Mouse (Mus musculus): ENCODE measurements around the gene Prss27. TPM values are rescaled to one million over a fixed set of nuclear protein-coding genes. Genes with fewer than 3 reads are reported as not detected.
"Not testable (repeated sequence)": the region's sequence is repeated elsewhere in the genome, so short reads cannot be mapped to it uniquely, and the experiment has no call there.

Prss27 gene
- polyA plus RNA-seq, 1 experiment from 2014 or later = 0.48 TPM

DNA sequence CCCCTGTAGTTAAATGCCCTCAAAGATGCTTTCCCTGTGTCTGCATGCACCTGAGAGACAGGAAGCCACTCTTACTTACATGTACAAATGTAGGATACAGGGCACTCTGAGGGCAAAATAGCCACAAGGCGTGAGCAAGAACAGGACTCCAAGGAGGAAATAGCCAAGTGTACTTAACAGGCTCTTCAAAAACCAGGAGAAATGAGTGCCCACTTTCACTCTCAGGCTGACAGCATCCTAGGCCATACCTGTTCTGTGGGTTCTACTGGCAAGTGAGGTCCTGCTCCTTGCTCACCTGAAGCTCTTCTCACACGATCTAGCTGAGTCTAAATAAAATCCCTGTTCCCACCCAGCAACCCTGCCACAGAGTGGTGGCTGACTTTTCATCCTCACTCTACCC is 39.2 kb downstream of the Prss27 start:
- Histone ChIP-seq H3K4me1 (replicated peaks) (peaks cover 6% of the 10 kb centered on the region), H3K4me3 (no peak overlapping the region)
- WGBS = 89% methylated on average over 2 of the region's 2 CpGs

DNA sequence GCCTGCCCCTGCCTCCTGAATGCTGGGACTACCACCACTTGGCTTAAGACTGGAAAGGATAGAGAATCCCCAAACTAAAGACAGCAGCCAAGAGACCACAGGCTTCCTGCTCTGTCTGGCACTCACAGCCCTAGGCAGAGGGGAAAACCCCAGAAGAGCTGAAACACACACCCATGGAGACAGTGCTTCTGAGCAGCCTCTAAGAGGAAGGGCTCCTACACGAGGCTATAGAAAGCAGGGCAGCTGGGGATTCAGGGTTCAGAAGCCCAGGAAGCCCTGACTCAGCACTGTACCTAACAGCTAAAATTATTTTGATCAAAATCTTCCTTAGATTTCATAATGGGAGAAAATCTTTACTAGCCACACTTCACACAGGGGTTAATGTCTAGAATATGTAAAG is 46.6 kb downstream of the Prss27 start:
- Histone ChIP-seq H3K4me2 (no peak overlapping the region), H3K27me3 (no peaks in the 10 kb centered on the region), H3K4me1 (replicated peaks) (no peaks in the 10 kb centered on the region), H3K9ac (no peak overlapping the region), H3K27ac (no peak overlapping the region), H3K9me3 (no peaks in the 10 kb centered on the region), H3K36me3 (peaks cover 50% of the 10 kb centered on the region), H3K4me3 (no peak overlapping the region)
- no peak for ATAC-seq (ENCODE audit: low FRiP score)
- WGBS = 58% methylated on average over 1 of the region's 1 CpGs

More for the DNA sequence above, 39.2 kb downstream of the Prss27 start:
- no peaks in the 10 kb centered on the region for H3K27me3 ChIP-seq
- H3K4me2 ChIP-seq = no peak overlapping the region
- H3K9ac ChIP-seq = 0 out of 2 replicates have a peak overlapping the region, but pooled peaks have one; percentile 20
- no peak for ATAC-seq (ENCODE audit: low FRiP score)
- no peak overlapping the region for H3K27ac ChIP-seq
- H3K9me3 ChIP-seq = no peaks in the 10 kb centered on the region
- peaks cover 44% of the 10 kb centered on the region for H3K36me3 ChIP-seq

- H3K4me3 ChIP-seq; H3K27ac ChIP-seq; H3K9me3 ChIP-seq; H3K4me2 ChIP-seq; H3K4me1 ChIP-seq (replicated peaks); H3K27me3 ChIP-seq; ATAC-seq (ENCODE audit: low FRiP score); H3K9ac ChIP-seq: not testable (repeated sequence)
- peaks cover 51% of the 10 kb centered on the region for H3K36me3 ChIP-seq
- WGBS = 94% methylated on average over 4 of the region's 4 CpGs
These were observed 48.5 kb downstream of the Prss27 start for GRCm38 (mm10) chr17:24086399-24086798.

DNA sequence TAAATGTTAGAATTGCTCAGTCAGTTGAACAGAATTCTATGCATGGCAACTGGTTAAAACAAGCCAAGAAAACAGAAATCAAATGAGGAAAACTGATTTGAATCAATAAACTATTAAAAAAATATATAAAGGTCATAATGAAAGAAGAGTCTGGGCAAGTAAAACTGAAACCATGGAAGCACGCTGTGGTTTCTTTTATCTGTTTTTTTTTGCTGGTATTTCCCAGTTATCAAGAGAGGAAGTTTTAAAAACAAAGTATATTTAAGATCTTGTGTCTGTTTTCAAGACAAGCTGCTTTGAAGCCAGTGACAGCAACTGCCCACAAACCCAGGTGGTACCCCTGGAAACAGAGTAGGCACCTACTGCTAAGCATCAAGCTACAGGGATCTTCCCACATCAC is 52.6 kb downstream of the Prss27 start:
- WGBS = 95% methylated on average over 1 of the region's 1 CpGs
- H3K9ac ChIP-seq = no peak overlapping the region
- H3K9me3 ChIP-seq = no peaks in the 10 kb centered on the region
- no peaks in the 10 kb centered on the region for H3K4me1 ChIP-seq (replicated peaks)
- ATAC-seq (ENCODE audit: low FRiP score) = no peak
- no peaks in the 10 kb centered on the region for H3K27me3 ChIP-seq
- no peak overlapping the region for H3K27ac ChIP-seq
- H3K36me3 ChIP-seq = peaks cover 64% of the 10 kb centered on the region
- H3K4me3 ChIP-seq = no peak overlapping the region
- no peak overlapping the region for H3K4me2 ChIP-seq

Small RNAs within 50 kb of the gene (microRNA-seq; reads per million reads assigned to microRNA genes)
- gene Gm27700 = not detected

Other genes with a start within 250 kb of the Prss27 start
- gene Srrm2, start 247.6 kb upstream of the Prss27 start, polyA plus RNA-seq (2015; fragmentation: Nextera tagmentation; extraction: Ambion mirVana) = 583 TPM in 2 replicates
- 1,330 and 1,360 TPM in 2 replicates for gene Elob, start 209.0 kb upstream of the Prss27 start, polyA plus RNA-seq (2015; fragmentation: Nextera tagmentation; extraction: Ambion mirVana)
- gene Prss33, start 202.1 kb upstream of the Prss27 start, polyA plus RNA-seq (2015; fragmentation: Nextera tagmentation; extraction: Ambion mirVana) = 0.30 TPM in 2 replicates
- gene Prss32, start 194.3 kb upstream of the Prss27 start, polyA plus RNA-seq (2015; fragmentation: Nextera tagmentation; extraction: Ambion mirVana) = not detected in 2 replicates
- gene Prss41, start 194.0 kb upstream of the Prss27 start, polyA plus RNA-seq (2015; fragmentation: Nextera tagmentation; extraction: Ambion mirVana) = 0.86 and 0.98 TPM in 2 replicates
- not detected in 2 replicates for gene Prss21, start 170.1 kb upstream of the Prss27 start, polyA plus RNA-seq (2015; fragmentation: Nextera tagmentation; extraction: Ambion mirVana)
- gene Dcpp1, start 157.3 kb upstream of the Prss27 start, polyA plus RNA-seq (2015; fragmentation: Nextera tagmentation; extraction: Ambion mirVana) = not detected in 2 replicates
- gene Dcpp2, start 157.3 kb upstream of the Prss27 start, polyA plus RNA-seq (2015; fragmentation: Nextera tagmentation; extraction: Ambion mirVana) = not detected in 2 replicates
- not detected in 2 replicates for gene Dcpp3, start 120.7 kb upstream of the Prss27 start, polyA plus RNA-seq (2015; fragmentation: Nextera tagmentation; extraction: Ambion mirVana)
- not detected in 2 replicates for gene Sbp, start 96.5 kb upstream of the Prss27 start, polyA plus RNA-seq (2015; fragmentation: Nextera tagmentation; extraction: Ambion mirVana)
- not detected in 2 replicates for gene Sbpl, start 82.9 kb upstream of the Prss27 start, polyA plus RNA-seq (2015; fragmentation: Nextera tagmentation; extraction: Ambion mirVana)
- gene Prss30, start 57.6 kb upstream of the Prss27 start, polyA plus RNA-seq (2015; fragmentation: Nextera tagmentation; extraction: Ambion mirVana) = not detected in 2 replicates
- gene Prss22, start 40.0 kb upstream of the Prss27 start, polyA plus RNA-seq (2015; fragmentation: Nextera tagmentation; extraction: Ambion mirVana) = not detected in 2 replicates
- gene Kctd5, start 35.3 kb downstream of the Prss27 start, polyA plus RNA-seq (2015; fragmentation: Nextera tagmentation; extraction: Ambion mirVana) = 82.3 and 85.7 TPM in 2 replicates
- gene Pdpk1, start 112.8 kb downstream of the Prss27 start, polyA plus RNA-seq (2015; fragmentation: Nextera tagmentation; extraction: Ambion mirVana) = 64.5 and 68.6 TPM in 2 replicates
- gene Amdhd2, start 125.6 kb downstream of the Prss27 start, polyA plus RNA-seq (2015; fragmentation: Nextera tagmentation; extraction: Ambion mirVana) = 36.8 and 37.4 TPM in 2 replicates
- 1,028 and 1,039 TPM in 2 replicates for gene Atp6v0c, start 131.6 kb downstream of the Prss27 start, polyA plus RNA-seq (2015; fragmentation: Nextera tagmentation; extraction: Ambion mirVana)
- 24.4 and 25.5 TPM in 2 replicates for gene Tbc1d24, start 167.4 kb downstream of the Prss27 start, polyA plus RNA-seq (2015; fragmentation: Nextera tagmentation; extraction: Ambion mirVana)
- gene Ntn3, start 171.4 kb downstream of the Prss27 start, polyA plus RNA-seq (2015; fragmentation: Nextera tagmentation; extraction: Ambion mirVana) = 4.2 and 5.2 TPM in 2 replicates
- gene Tedc2, start 182.7 kb downstream of the Prss27 start, polyA plus RNA-seq (2015; fragmentation: Nextera tagmentation; extraction: Ambion mirVana) = 11.8 and 12.8 TPM in 2 replicates
- 17.2 and 17.9 TPM in 2 replicates for gene Ccnf, start 213.3 kb downstream of the Prss27 start, polyA plus RNA-seq (2015; fragmentation: Nextera tagmentation; extraction: Ambion mirVana)